Mouse (Mus musculus): ENCODE data around the gene Slc6a21.

Slc6a21 gene

GRCm38 (mm10) chr7:45315182-45315701 lies 37.9 kb downstream of the Slc6a21 start:
- DNase-seq (ENCODE audit: low read depth, low spot score) = no peak

- DNase-seq (ENCODE audit: low read depth, low spot score) = no peak
Measured at GRCm38 (mm10) chr7:45316536-45316935, 39.2 kb downstream of the Slc6a21 start.

- DNase-seq (ENCODE audit: low read depth, low spot score) = no peak
Measured at GRCm38 (mm10) chr7:45322245-45322644, 44.9 kb downstream of the Slc6a21 start.

GRCm38 (mm10) chr7:45323069-45323468 lies 45.8 kb downstream of the Slc6a21 start:
- no peak for DNase-seq (ENCODE audit: low read depth, low spot score)

- peak; percentile 30 for DNase-seq (ENCODE audit: low read depth, low spot score)
Measured at GRCm38 (mm10) chr7:45325800-45326199, 48.5 kb downstream of the Slc6a21 start.

DNA sequence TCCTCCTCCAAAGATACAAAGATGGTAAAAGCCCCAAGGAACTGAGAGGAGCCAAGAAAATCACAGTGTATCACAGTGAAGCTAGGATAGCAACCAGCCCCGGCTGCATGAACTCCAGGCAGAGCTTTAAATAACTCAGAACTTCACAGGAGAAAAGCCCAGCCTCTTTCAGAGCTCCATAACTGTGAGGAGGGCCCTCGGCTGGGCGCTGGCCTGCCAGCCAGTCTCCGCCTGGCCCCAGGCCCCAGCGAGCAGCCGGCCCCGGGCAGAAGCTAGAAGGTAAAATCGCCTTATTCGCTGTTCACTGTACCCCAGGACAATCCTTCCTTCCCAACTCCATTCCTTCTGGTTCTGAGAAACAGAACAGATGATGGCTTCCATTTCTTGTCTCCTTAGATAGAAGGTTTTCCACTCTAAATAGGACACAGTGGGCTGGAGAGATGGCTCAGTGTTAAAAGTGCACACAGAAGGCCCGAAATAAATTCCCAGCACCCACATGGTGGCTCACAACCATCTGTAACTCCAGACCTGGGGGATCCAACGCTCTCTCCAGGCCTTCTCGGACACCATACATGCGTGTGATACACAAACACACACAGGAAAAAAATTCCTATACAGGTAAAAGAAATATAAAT lies 51.6 kb downstream of the Slc6a21 start:
- no peak for DNase-seq (ENCODE audit: low read depth, low spot score)

- DNase-seq (ENCODE audit: low read depth, low spot score) = no peak
Measured at GRCm38 (mm10) chr7:45331502-45331901, 54.2 kb downstream of the Slc6a21 start.

GRCm38 (mm10) chr7:45332685-45333425 lies 55.5 kb downstream of the Slc6a21 start:
- DNase-seq (ENCODE audit: low read depth, low spot score) = peak; percentile 70

GRCm38 (mm10) chr7:45333431-45333982 lies 56.2 kb downstream of the Slc6a21 start, which contains the start of gene Trpm4:
Gene Trpm4 (minus strand): TSS chr7:45333780.
- DNase-seq (ENCODE audit: low read depth, low spot score) = peak; percentile 91

DNA sequence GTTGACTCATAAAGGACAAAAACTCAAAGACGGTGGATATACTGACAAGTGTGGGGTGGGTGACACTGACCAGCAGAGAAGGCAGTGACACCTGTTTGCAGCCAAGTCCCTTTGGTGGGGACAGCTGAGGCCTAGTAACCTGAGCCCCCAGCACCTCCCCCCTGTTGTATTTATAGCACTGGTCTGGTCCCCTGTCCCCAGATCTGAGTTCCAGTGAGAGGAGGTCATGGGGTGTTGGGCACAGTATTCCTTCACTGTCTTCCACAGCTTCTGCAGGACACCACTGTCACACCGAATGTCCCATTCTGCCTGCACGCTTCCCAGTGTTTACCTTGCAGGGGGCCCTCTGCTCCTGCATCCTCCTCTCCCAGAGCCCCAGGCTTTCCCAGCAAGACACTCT lies 57.3 kb downstream of the Slc6a21 start:
- DNase-seq (ENCODE audit: low read depth, low spot score) = no peak

GRCm38 (mm10) chr7:45335056-45335455 lies 57.7 kb downstream of the Slc6a21 start, which contains the start of gene Hrc:
Gene Hrc (plus strand): TSS chr7:45335290.
- DNase-seq (ENCODE audit: low read depth, low spot score) = no peak

DNA sequence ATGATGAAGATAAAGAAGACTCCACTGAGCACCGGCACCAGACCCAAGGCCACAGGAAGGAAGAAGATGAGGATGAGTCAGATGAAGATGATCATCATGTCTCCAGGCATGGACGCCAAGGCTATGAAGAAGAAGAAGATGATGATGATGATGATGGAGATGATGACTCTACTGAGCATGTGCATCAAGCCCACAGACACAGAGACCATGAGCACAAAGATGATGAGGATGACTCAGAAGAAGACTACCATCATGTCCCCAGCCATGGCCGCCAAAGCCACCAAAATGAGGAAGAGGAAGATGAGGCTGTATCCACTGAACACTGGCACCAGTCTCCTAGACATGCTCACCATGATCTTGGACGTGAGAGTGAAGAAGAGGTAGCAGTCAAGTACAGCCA lies 59.0 kb downstream of the Slc6a21 start:
- no peak for DNase-seq (ENCODE audit: low read depth, low spot score)

DNA sequence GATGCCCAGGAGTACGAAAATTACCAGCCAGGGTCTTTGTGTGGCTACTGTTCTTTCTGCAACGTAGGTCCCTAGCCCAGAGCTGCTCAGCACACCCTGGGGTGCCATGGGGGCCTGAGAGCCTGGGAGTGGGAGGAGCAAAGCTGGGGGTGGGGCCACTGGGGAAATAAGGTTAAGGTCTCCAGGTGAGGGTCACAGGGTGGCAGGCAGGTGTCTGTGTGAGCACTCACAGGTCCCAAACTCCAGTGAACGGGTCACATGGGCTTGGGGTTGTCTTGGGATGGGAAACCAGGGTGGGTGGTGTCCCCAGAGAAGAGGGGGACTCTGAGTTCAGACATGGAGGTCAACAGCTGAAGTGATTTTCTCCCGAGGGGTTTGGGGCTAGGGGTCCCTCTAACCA lies 60.2 kb downstream of the Slc6a21 start:
- peak; percentile 23 for DNase-seq (ENCODE audit: low read depth, low spot score)

- DNase-seq (ENCODE audit: low read depth, low spot score) = peak; percentile 76
Measured at GRCm38 (mm10) chr7:45338161-45338911, 61.0 kb downstream of the Slc6a21 start.

Measured in CD4-positive, CD25-positive, alpha-beta regulatory T cell, adult 2 months (primary cell).